Mouse (Mus musculus): ENCODE data around the gene Lmo7. TPM values are rescaled to one million over a fixed set of nuclear protein-coding genes. Genes with fewer than 3 reads are reported as not detected.

Gene Lmo7
- polyA plus RNA-seq, 1 experiment from 2014 or later, result 21.1 TPM

DNA sequence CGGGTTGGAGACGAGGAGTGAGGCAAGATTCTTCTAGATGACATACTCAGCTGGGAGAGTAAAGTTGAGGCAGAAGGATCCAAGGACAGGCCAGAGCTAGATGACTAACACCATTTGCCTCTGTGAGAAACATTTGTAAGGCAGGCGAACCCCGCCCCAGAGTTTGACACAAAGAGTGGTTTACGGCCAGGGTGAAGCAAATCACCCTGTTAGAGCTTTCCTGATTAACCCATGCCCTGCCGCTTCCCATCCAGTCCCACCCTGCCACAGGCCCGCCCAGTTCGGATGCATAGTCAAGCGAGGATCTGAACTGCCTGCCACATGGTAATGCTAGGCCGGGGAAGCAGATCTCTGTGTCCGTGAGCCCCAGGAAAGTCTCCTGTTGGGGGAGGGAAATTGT is 51.5 kb downstream of the Lmo7 start:
- H3K4me3 ChIP-seq (replicated peaks), result no peak overlapping the region
- H3K4me1 ChIP-seq, result no peaks in the 10 kb centered on the region; the same call in 1 of the 2 replicates
- H3K36me3 ChIP-seq, result no peaks in the 10 kb centered on the region
- H3K9ac ChIP-seq, result no peak overlapping the region
- WGBS, result 65% methylated on average over 11 of the region's 11 CpGs
- H3K4me2 ChIP-seq, result no peak overlapping the region
- no peaks in the 10 kb centered on the region for H3K27me3 ChIP-seq (replicated peaks)
- H3K9me3 ChIP-seq, result no peaks in the 10 kb centered on the region
- 0 out of 2 replicates have a peak, but pooled peaks have one; percentile 31 for ATAC-seq (ENCODE audit: insufficient read depth, low FRiP score, low read depth)
- H3K27ac ChIP-seq, result no peak overlapping the region

DNA sequence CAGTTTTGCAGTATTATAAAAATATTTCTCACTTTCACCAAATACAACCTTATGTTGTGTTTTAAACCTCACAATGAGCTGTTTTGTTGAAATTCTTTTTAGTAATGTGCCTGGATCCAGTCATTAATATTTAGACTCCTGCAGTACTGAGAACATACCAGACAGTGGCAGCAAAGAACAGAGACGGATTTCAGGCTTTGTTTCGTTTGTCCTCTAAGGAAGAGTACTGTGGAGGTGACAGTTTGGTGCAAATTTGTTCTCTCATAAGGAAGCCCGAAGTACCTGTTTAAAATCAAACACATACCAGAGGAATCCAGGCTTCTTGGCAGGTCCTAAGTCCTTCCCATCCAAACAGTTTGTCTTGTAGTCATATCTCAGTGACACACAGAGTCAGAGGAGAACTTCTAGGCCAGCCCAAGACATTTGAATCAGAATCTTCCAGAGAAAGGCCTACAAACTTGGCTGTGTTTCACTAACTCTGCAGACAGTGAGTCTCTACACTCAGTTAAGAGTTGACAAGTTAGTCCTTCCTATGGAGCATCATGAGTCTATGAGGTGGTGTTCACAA is 52.3 kb downstream of the Lmo7 start:
- Histone ChIP-seq H3K36me3 (no peaks in the 10 kb centered on the region), H3K9ac (no peak overlapping the region), H3K27ac (no peak overlapping the region), H3K4me3 (replicated peaks) (no peak overlapping the region), H3K27me3 (replicated peaks) (no peaks in the 10 kb centered on the region), H3K4me2 (no peak overlapping the region), H3K9me3 (no peaks in the 10 kb centered on the region), H3K4me1 (no peaks in the 10 kb centered on the region; the same call in 1 of the 2 replicates)
- no peak for ATAC-seq (ENCODE audit: insufficient read depth, low FRiP score, low read depth)
- WGBS, result 16% methylated on average over 3 of the region's 3 CpGs

DNA sequence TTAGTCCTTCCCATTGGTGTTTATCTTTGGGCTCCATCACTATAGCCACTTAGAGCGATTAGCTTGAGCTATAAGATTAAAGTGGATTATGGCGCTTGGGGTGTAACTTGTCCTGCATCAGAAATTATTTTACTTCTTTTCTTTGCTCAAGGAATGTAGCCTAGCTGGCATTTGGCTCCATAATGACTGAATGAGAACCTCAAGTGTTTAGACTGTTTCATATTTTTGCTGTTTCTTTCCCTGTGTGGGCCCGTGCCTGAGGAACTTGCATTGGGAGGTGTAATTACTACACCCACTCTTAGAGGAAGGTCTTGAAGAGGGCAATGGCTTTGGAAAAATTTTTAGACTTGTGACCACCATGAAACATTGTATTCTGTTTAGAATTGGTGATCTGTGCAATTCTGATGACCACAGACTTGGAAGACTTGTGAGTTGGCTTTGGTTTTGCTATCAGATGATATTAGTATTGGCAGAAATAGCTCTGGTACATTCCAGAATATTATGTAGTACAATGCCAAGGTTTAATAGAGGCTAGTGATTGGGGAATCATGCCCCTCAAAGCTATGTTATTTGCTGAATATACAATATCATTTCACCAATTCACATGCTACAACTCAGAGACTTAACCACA is 54.7 kb downstream of the Lmo7 start:
- 85% methylated on average over 3 of the region's 3 CpGs for WGBS
- Histone ChIP-seq H3K36me3 (no peaks in the 10 kb centered on the region), H3K4me3 (replicated peaks) (no peak overlapping the region), H3K4me1 (no peaks in the 10 kb centered on the region; the same call in 1 of the 2 replicates), H3K27me3 (replicated peaks) (no peaks in the 10 kb centered on the region), H3K9me3 (no peaks in the 10 kb centered on the region), H3K27ac (no peak overlapping the region), H3K4me2 (no peak overlapping the region), H3K9ac (no peak overlapping the region)
- ATAC-seq (ENCODE audit: insufficient read depth, low FRiP score, low read depth), result no peak

GRCm38 (mm10) chr14:101787903-101788302 is 58.1 kb downstream of the Lmo7 start:
- ATAC-seq (ENCODE audit: insufficient read depth, low FRiP score, low read depth), result peak; percentile 63
- Histone ChIP-seq H3K4me1 (no peaks in the 10 kb centered on the region), H3K4me2 (0 out of 2 replicates have a peak overlapping the region, but pooled peaks have one; percentile 16), H3K9ac (no peak overlapping the region), H3K4me3 (replicated peaks) (no peak overlapping the region), H3K27ac (peak overlapping the region; percentile 69), H3K36me3 (no peaks in the 10 kb centered on the region), H3K27me3 (replicated peaks) (no peaks in the 10 kb centered on the region), H3K9me3 (no peaks in the 10 kb centered on the region)
- WGBS, result 63% methylated on average over 5 of the region's 5 CpGs

GRCm38 (mm10) chr14:101788475-101788874 is 58.7 kb downstream of the Lmo7 start:
- ATAC-seq (ENCODE audit: insufficient read depth, low FRiP score, low read depth), result peak; percentile 49; the same call in 1 of the 2 replicates
- no peaks in the 10 kb centered on the region for H3K4me1 ChIP-seq
- H3K27me3 ChIP-seq (replicated peaks), result no peaks in the 10 kb centered on the region
- H3K9ac ChIP-seq, result no peak overlapping the region
- no peak overlapping the region for H3K4me3 ChIP-seq (replicated peaks)
- H3K4me2 ChIP-seq, result no peak overlapping the region
- 47% methylated on average over 3 of the region's 6 CpGs for WGBS
- H3K9me3 ChIP-seq, result no peaks in the 10 kb centered on the region
- H3K36me3 ChIP-seq, result no peaks in the 10 kb centered on the region
- peak overlapping the region; percentile 69; the same call in 1 of the 2 replicates for H3K27ac ChIP-seq

DNA sequence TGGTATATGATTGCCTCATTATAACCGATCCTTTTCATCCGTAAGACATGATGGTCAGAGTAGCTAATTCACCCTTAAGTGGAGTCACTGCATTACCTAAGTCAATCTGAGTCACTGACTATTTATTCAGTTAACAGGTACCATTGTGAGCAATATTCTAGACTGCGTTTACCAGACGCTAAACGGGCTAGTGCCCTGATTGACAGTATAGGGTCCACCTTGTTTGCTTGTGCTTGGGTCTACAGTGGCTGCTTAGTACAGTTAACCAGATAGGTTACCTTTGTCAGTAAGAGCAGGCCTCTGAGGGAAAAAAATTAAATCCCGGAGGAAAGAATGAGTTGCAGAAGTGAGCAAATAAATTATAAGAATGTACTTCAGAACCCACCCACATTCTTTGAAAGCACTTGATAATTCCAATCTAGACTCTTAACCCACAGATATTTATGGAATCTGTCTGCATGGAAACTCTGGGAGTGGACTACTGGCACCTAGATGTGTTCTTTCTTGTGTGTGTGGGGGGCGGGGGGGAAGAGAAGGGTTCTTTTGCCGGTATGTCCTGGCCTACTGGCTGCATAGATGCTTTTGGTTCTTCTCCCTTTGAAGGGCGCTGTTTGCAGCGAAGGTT is 64.9 kb downstream of the Lmo7 start:
- H3K4me2 ChIP-seq, result no peak overlapping the region
- WGBS, result 77% methylated on average over 10 of the region's 10 CpGs
- no peak overlapping the region for H3K27ac ChIP-seq

GRCm38 (mm10) chr14:101797930-101798500 is 68.3 kb downstream of the Lmo7 start:
- Histone ChIP-seq H3K4me3 (replicated peaks) (no peak overlapping the region), H3K4me2 (no peak overlapping the region), H3K9me3 (no peaks in the 10 kb centered on the region), H3K9ac (no peak overlapping the region), H3K36me3 (no peaks in the 10 kb centered on the region), H3K4me1 (no peaks in the 10 kb centered on the region), H3K27ac (no peak overlapping the region), H3K27me3 (replicated peaks) (no peaks in the 10 kb centered on the region)
- 53% methylated on average over 5 of the region's 5 CpGs for WGBS
- no peak for ATAC-seq (ENCODE audit: insufficient read depth, low FRiP score, low read depth)

More for the DNA sequence above, 64.9 kb downstream of the Lmo7 start:
- Histone ChIP-seq H3K36me3 (no peaks in the 10 kb centered on the region), H3K4me3 (replicated peaks) (no peak overlapping the region), H3K9ac (no peak overlapping the region), H3K9me3 (no peaks in the 10 kb centered on the region), H3K27me3 (replicated peaks) (no peaks in the 10 kb centered on the region), H3K4me1 (no peaks in the 10 kb centered on the region)
- ATAC-seq (ENCODE audit: insufficient read depth, low FRiP score, low read depth), result peak; percentile 50

- H3K27me3 ChIP-seq (replicated peaks), result no peaks in the 10 kb centered on the region
- no peaks in the 10 kb centered on the region for H3K4me1 ChIP-seq
- H3K9me3 ChIP-seq, result no peaks in the 10 kb centered on the region
- no peak overlapping the region for H3K4me2 ChIP-seq
- ATAC-seq (ENCODE audit: insufficient read depth, low FRiP score, low read depth), result no peak
- no peak overlapping the region for H3K9ac ChIP-seq
- no peak overlapping the region for H3K4me3 ChIP-seq (replicated peaks)
- no peaks in the 10 kb centered on the region for H3K36me3 ChIP-seq
- WGBS, result 91% methylated on average over 2 of the region's 2 CpGs
- H3K27ac ChIP-seq, result no peak overlapping the region
Measured at GRCm38 (mm10) chr14:101798766-101799165, 69.0 kb downstream of the Lmo7 start.

- H3K4me1 ChIP-seq, result peaks cover 11% of the 10 kb centered on the region
- H3K9me3 ChIP-seq, result no peaks in the 10 kb centered on the region
- no peak for ATAC-seq (ENCODE audit: insufficient read depth, low FRiP score, low read depth)
- H3K27ac ChIP-seq, result no peak overlapping the region
- whole genome bisulfite sequencing, result 61% methylated on average over 1 of the region's 1 CpGs
- no peaks in the 10 kb centered on the region for H3K27me3 ChIP-seq (replicated peaks)
- no peak overlapping the region for H3K4me2 ChIP-seq
- no peak overlapping the region for H3K9ac ChIP-seq
- no peak overlapping the region for H3K4me3 ChIP-seq (replicated peaks)
- no peaks in the 10 kb centered on the region for H3K36me3 ChIP-seq
Measured at GRCm38 (mm10) chr14:101801674-101802073, 71.9 kb downstream of the Lmo7 start.

- no peak overlapping the region for H3K9ac ChIP-seq
- H3K9me3 ChIP-seq, result no peaks in the 10 kb centered on the region
- H3K4me3 ChIP-seq (replicated peaks), result no peak overlapping the region
- H3K27me3 ChIP-seq (replicated peaks), result no peaks in the 10 kb centered on the region
- H3K4me1 ChIP-seq, result peaks cover 11% of the 10 kb centered on the region
- no peak overlapping the region for H3K4me2 ChIP-seq
- 82% methylated on average over 4 of the region's 4 CpGs for WGBS
- peak overlapping the region; percentile 54 for H3K27ac ChIP-seq
- no peaks in the 10 kb centered on the region for H3K36me3 ChIP-seq
- ATAC-seq (ENCODE audit: insufficient read depth, low FRiP score, low read depth), result no peak
Measured at GRCm38 (mm10) chr14:101804119-101804518, 74.4 kb downstream of the Lmo7 start.

GRCm38 (mm10) chr14:101804562-101805327 is 75.0 kb downstream of the Lmo7 start:
- Histone ChIP-seq H3K9me3 (no peaks in the 10 kb centered on the region), H3K4me2 (no peak overlapping the region), H3K27me3 (replicated peaks) (no peaks in the 10 kb centered on the region), H3K4me3 (replicated peaks) (no peak overlapping the region), H3K4me1 (peaks cover 11% of the 10 kb centered on the region), H3K9ac (no peak overlapping the region), H3K27ac (peak overlapping the region; percentile 54), H3K36me3 (no peaks in the 10 kb centered on the region)
- WGBS, result 18% methylated on average over 4 of the region's 4 CpGs
- peak; percentile 75 for ATAC-seq (ENCODE audit: insufficient read depth, low FRiP score, low read depth)

All from stomach, embryonic 15.5 days (tissue).